Mouse (Mus musculus): ENCODE results near the gene Cdkl5. TPM values are rescaled to one million over a fixed set of nuclear protein-coding genes. Genes with fewer than 3 reads are reported as not detected.

Cdkl5 gene
- polyA plus RNA-seq (2016; fragmentation: Nextera tagmentation; extraction: Ambion mirVana), result 2.5 and 2.7 TPM in 2 replicates

- peak; percentile 95 for ATAC-seq (ENCODE audit: low FRiP score)
- Histone ChIP-seq H3K4me1 (0 out of 2 replicates have a peak, but pooled peaks cover 2% of the 10 kb centered on the region), H3K4me2 (replicated peaks) (peak within 1 kb of the TSS; percentile 58), H3K9ac (peak within 1 kb of the TSS; percentile 65), H3K4me3 (peak within 1 kb of the TSS; percentile 55), H3K36me3 (no peaks in the 10 kb centered on the region), H3K27ac (peak within 1 kb of the TSS; percentile 81), H3K9me3 (replicated peaks) (no peaks in the 10 kb centered on the region), H3K27me3 (peaks cover 25% of the 10 kb centered on the region)
- WGBS, result 20% methylated on average over 53 of the region's 53 CpGs
Observed at GRCm38 (mm10) chrX:160994543-160995121, at the start of gene Cdkl5. Gene Cdkl5, minus strand, starts transcription at chrX:160994704.

- no peak for ATAC-seq (ENCODE audit: low FRiP score)
- 47% methylated on average over 3 of the region's 3 CpGs for WGBS
Observed at GRCm38 (mm10) chrX:161033235-161033803, 38.8 kb upstream of the Cdkl5 start.

GRCm38 (mm10) chrX:161032423-161032822, 37.9 kb upstream of the Cdkl5 start:
- 42% methylated on average over 2 of the region's 2 CpGs for WGBS
- Histone ChIP-seq H3K36me3 (no peaks in the 10 kb centered on the region), H3K27me3 (peaks cover 9% of the 10 kb centered on the region), H3K4me3 (no peak overlapping the region), H3K9ac (no peak overlapping the region), H3K27ac (no peak overlapping the region), H3K4me1 (no peaks in the 10 kb centered on the region), H3K9me3 (replicated peaks) (no peaks in the 10 kb centered on the region), H3K4me2 (replicated peaks) (no peak overlapping the region)
- no peak for ATAC-seq (ENCODE audit: low FRiP score)

More at GRCm38 (mm10) chrX:161033235-161033803, 38.8 kb upstream of the Cdkl5 start:
- Histone ChIP-seq H3K9me3 (replicated peaks) (no peaks in the 10 kb centered on the region), H3K4me3 (no peak overlapping the region), H3K9ac (no peak overlapping the region), H3K4me2 (replicated peaks) (no peak overlapping the region), H3K36me3 (no peaks in the 10 kb centered on the region), H3K4me1 (no peaks in the 10 kb centered on the region), H3K27me3 (peaks cover 9% of the 10 kb centered on the region), H3K27ac (no peak overlapping the region)

GRCm38 (mm10) chrX:161030233-161030632, 35.7 kb upstream of the Cdkl5 start:
- no peak overlapping the region for H3K4me2 ChIP-seq (replicated peaks)
- H3K27me3 ChIP-seq, result peaks cover 9% of the 10 kb centered on the region
- no peak overlapping the region for H3K9ac ChIP-seq
- H3K9me3 ChIP-seq (replicated peaks), result no peaks in the 10 kb centered on the region
- no peak overlapping the region for H3K4me3 ChIP-seq
- no peak overlapping the region for H3K27ac ChIP-seq
- no peaks in the 10 kb centered on the region for H3K4me1 ChIP-seq
- ATAC-seq (ENCODE audit: low FRiP score), result no peak
- H3K36me3 ChIP-seq, result no peaks in the 10 kb centered on the region

GRCm38 (mm10) chrX:161024475-161024874, 30.0 kb upstream of the Cdkl5 start:
- WGBS, result 75% methylated on average over 2 of the region's 2 CpGs
- Histone ChIP-seq H3K4me3 (no peak overlapping the region), H3K4me2 (replicated peaks) (no peak overlapping the region), H3K9ac (no peak overlapping the region), H3K36me3 (no peaks in the 10 kb centered on the region), H3K4me1 (no peaks in the 10 kb centered on the region), H3K27me3 (0 out of 2 replicates have a peak, but pooled peaks cover 17% of the 10 kb centered on the region), H3K27ac (no peak overlapping the region), H3K9me3 (replicated peaks) (no peaks in the 10 kb centered on the region)
- no peak for ATAC-seq (ENCODE audit: low FRiP score)

GRCm38 (mm10) chrX:161021548-161021947, 27.0 kb upstream of the Cdkl5 start:
- no peak overlapping the region for H3K4me3 ChIP-seq
- peak; percentile 40 for ATAC-seq (ENCODE audit: low FRiP score)
- H3K36me3 ChIP-seq, result no peaks in the 10 kb centered on the region
- H3K9ac ChIP-seq, result no peak overlapping the region
- H3K27ac ChIP-seq, result no peak overlapping the region
- H3K9me3 ChIP-seq (replicated peaks), result no peaks in the 10 kb centered on the region
- 73% methylated on average over 7 of the region's 7 CpGs for WGBS
- no peak overlapping the region for H3K4me2 ChIP-seq (replicated peaks)
- H3K4me1 ChIP-seq, result no peaks in the 10 kb centered on the region
- H3K27me3 ChIP-seq, result 0 out of 2 replicates have a peak, but pooled peaks cover 17% of the 10 kb centered on the region

GRCm38 (mm10) chrX:161018179-161018578, 23.7 kb upstream of the Cdkl5 start:
- WGBS, result 55% methylated on average over 1 of the region's 1 CpGs

GRCm38 (mm10) chrX:161006272-161006671, 11.8 kb upstream of the Cdkl5 start:
- Histone ChIP-seq H3K4me1 (no peaks in the 10 kb centered on the region), H3K9me3 (replicated peaks) (no peaks in the 10 kb centered on the region), H3K4me2 (replicated peaks) (no peak overlapping the region), H3K27ac (no peak overlapping the region), H3K9ac (no peak overlapping the region), H3K36me3 (no peaks in the 10 kb centered on the region), H3K27me3 (peaks cover 21% of the 10 kb centered on the region), H3K4me3 (no peak overlapping the region)
- no peak for ATAC-seq (ENCODE audit: low FRiP score)
- WGBS, result 90% methylated on average over 1 of the region's 1 CpGs

More at GRCm38 (mm10) chrX:161018179-161018578, 23.7 kb upstream of the Cdkl5 start:
- 0 out of 2 replicates have a peak, but pooled peaks cover 15% of the 10 kb centered on the region for H3K27me3 ChIP-seq
- H3K9me3 ChIP-seq (replicated peaks), result no peaks in the 10 kb centered on the region
- no peak overlapping the region for H3K27ac ChIP-seq
- H3K9ac ChIP-seq, result no peak overlapping the region
- ATAC-seq (ENCODE audit: low FRiP score), result no peak
- no peak overlapping the region for H3K4me3 ChIP-seq
- no peaks in the 10 kb centered on the region for H3K4me1 ChIP-seq
- H3K4me2 ChIP-seq (replicated peaks), result no peak overlapping the region
- H3K36me3 ChIP-seq, result no peaks in the 10 kb centered on the region

GRCm38 (mm10) chrX:160996051-160996450, 1.5 kb upstream of the Cdkl5 start:
- H3K4me1 ChIP-seq, result 0 out of 2 replicates have a peak, but pooled peaks cover 2% of the 10 kb centered on the region
- no peaks in the 10 kb centered on the region for H3K36me3 ChIP-seq
- H3K9me3 ChIP-seq (replicated peaks), result no peaks in the 10 kb centered on the region
- 16% methylated on average over 5 of the region's 5 CpGs for WGBS
- H3K27ac ChIP-seq, result no peak overlapping the region
- peaks cover 28% of the 10 kb centered on the region for H3K27me3 ChIP-seq
- peak overlapping the region; percentile 40 for H3K4me2 ChIP-seq (replicated peaks)
- H3K4me3 ChIP-seq, result no peak overlapping the region
- no peak overlapping the region for H3K9ac ChIP-seq
- no peak for ATAC-seq (ENCODE audit: low FRiP score)

- Histone ChIP-seq H3K4me3 (peak overlapping the region; percentile 55), H3K4me1 (0 out of 2 replicates have a peak, but pooled peaks cover 2% of the 10 kb centered on the region), H3K27ac (peak overlapping the region; percentile 81), H3K9me3 (replicated peaks) (no peaks in the 10 kb centered on the region), H3K27me3 (peaks cover 25% of the 10 kb centered on the region), H3K9ac (peak overlapping the region; percentile 18; the same call in 1 of the 2 replicates), H3K36me3 (no peaks in the 10 kb centered on the region), H3K4me2 (replicated peaks) (peak overlapping the region; percentile 40)
- ATAC-seq (ENCODE audit: low FRiP score), result peak; percentile 51
- 19% methylated on average over 29 of the region's 31 CpGs for WGBS
Observed at GRCm38 (mm10) chrX:160995131-160995667, 695 bp upstream of the Cdkl5 start.

- 24% methylated on average over 39 of the region's 39 CpGs for WGBS
- Histone ChIP-seq H3K9me3 (replicated peaks) (no peaks in the 10 kb centered on the region), H3K36me3 (no peaks in the 10 kb centered on the region), H3K4me2 (replicated peaks) (peak overlapping the region; percentile 58), H3K27ac (peak overlapping the region; percentile 74; the same call in 1 of the 2 replicates), H3K4me3 (peak overlapping the region; percentile 55), H3K27me3 (peaks cover 20% of the 10 kb centered on the region), H3K9ac (peak overlapping the region; percentile 65), H3K4me1 (0 out of 2 replicates have a peak, but pooled peaks cover 2% of the 10 kb centered on the region)
- no peak for ATAC-seq (ENCODE audit: low FRiP score)
Observed at GRCm38 (mm10) chrX:160993749-160994539, 560 bp downstream of the Cdkl5 start.

- ATAC-seq (ENCODE audit: low FRiP score), result no peak
- no peak overlapping the region for H3K9ac ChIP-seq
- H3K4me2 ChIP-seq (replicated peaks), result peak overlapping the region; percentile 33
- H3K4me3 ChIP-seq, result no peak overlapping the region
- H3K27ac ChIP-seq, result no peak overlapping the region
- 0 out of 2 replicates have a peak, but pooled peaks cover 2% of the 10 kb centered on the region for H3K4me1 ChIP-seq
- H3K9me3 ChIP-seq (replicated peaks), result no peaks in the 10 kb centered on the region
- 42% methylated on average over 2 of the region's 2 CpGs for WGBS
- peaks cover 17% of the 10 kb centered on the region for H3K27me3 ChIP-seq
- no peaks in the 10 kb centered on the region for H3K36me3 ChIP-seq
Observed at GRCm38 (mm10) chrX:160992703-160993102, 1.8 kb downstream of the Cdkl5 start.
